Mouse (Mus musculus) layer of hippocampus, adult 2 months (tissue): ENCODE data around the gene Osbpl3. TPM values are rescaled to one million over a fixed set of nuclear protein-coding genes. Genes with fewer than 3 reads are reported as not detected.
A peak's percentile ranks its signal among the peaks of the same experiment; 100 is the strongest.

ENCODE experiments used
- DNase-seq, 2 experiments: peaks; one replicate each; pipeline ENCODE4 v3.0.0; 2022; ENCODE audit warnings: low spot score in 2 of 2
- H3K27ac ChIP-seq: fragments of 200-600 bp; 2 replicates; pipeline ENCODE4 v1.8.1; 2022
- H3K4me3 ChIP-seq: fragments of 200-600 bp; 2 replicates; pipeline ENCODE4 v1.8.1; 2022; ENCODE audit warnings: mild to moderate bottlenecking
- CTCF ChIP-seq: fragments of 200-600 bp; conservative IDR thresholded peaks from 2 replicates; pipeline ENCODE4 v1.8.1; 2022; ENCODE audit warnings: antibody characterized with exemption, mild to moderate bottlenecking, moderate library complexity
- total RNA-seq, 2 experiments: library from RNA; stranded (reverse); gene quantifications; 2 replicates each; pipeline ENCODE4 v1.2.3; 2021

The Osbpl3 gene
- total RNA-seq, 2 experiments from 2014 or later: 15.7 to 16.1 TPM

GRCm38 (mm10) chr6:50255356-50255755 lies 200.6 kb downstream of the Osbpl3 start:
- no peak for DNase-seq
- TF ChIP-seq CTCF: no peak

GRCm38 (mm10) chr6:50254723-50255184 lies 201.2 kb downstream of the Osbpl3 start:
- H3K27ac ChIP-seq: no peak overlapping the region
- no peak for TF ChIP-seq CTCF
- DNase-seq: peak; percentile 15 to 58

More at GRCm38 (mm10) chr6:50255356-50255755, 200.6 kb downstream of the Osbpl3 start:
- H3K27ac ChIP-seq: no peak overlapping the region
- no peak overlapping the region for H3K4me3 ChIP-seq

GRCm38 (mm10) chr6:50252690-50253089 lies 203.3 kb downstream of the Osbpl3 start:
- peak in 1 of 2 experiments; percentile 17 for DNase-seq
- TF ChIP-seq CTCF: no peak
- Histone ChIP-seq H3K27ac (no peak overlapping the region), H3K4me3 (no peak overlapping the region)

More at GRCm38 (mm10) chr6:50254723-50255184, 201.2 kb downstream of the Osbpl3 start:
- no peak overlapping the region for H3K4me3 ChIP-seq

GRCm38 (mm10) chr6:50247791-50248190 lies 208.2 kb downstream of the Osbpl3 start:
- TF ChIP-seq CTCF: no peak
- Histone ChIP-seq H3K4me3 (no peak overlapping the region), H3K27ac (no peak overlapping the region)
- no peak for DNase-seq

GRCm38 (mm10) chr6:50247356-50247755 lies 208.6 kb downstream of the Osbpl3 start:
- no peak for TF ChIP-seq CTCF
- Histone ChIP-seq H3K27ac (no peak overlapping the region), H3K4me3 (no peak overlapping the region)
- DNase-seq: no peak

GRCm38 (mm10) chr6:50244967-50245366 lies 211.0 kb downstream of the Osbpl3 start:
- no peak for TF ChIP-seq CTCF
- H3K4me3 ChIP-seq: no peak overlapping the region
- DNase-seq: no peak
- no peak overlapping the region for H3K27ac ChIP-seq

GRCm38 (mm10) chr6:50244126-50244525 lies 211.9 kb downstream of the Osbpl3 start:
- no peak for TF ChIP-seq CTCF
- H3K27ac ChIP-seq: no peak overlapping the region
- no peak for DNase-seq
- no peak overlapping the region for H3K4me3 ChIP-seq

Other genes starting within 250 kb of the Osbpl3 start
- gene Gsdme, start 192.3 kb downstream of the Osbpl3 start, total RNA-seq: 10 to 100 TPM; 10.9 to 12.4 TPM
- 10 to 100 TPM; 44.7 to 46.1 TPM for gene Cycs, start 110.3 kb upstream of the Osbpl3 start, total RNA-seq
- under 1 TPM; 0.26 to 0.34 TPM for gene 4921507P07Rik, start 140.4 kb upstream of the Osbpl3 start, total RNA-seq
- gene Npvf, start 198.2 kb upstream of the Osbpl3 start, total RNA-seq: not detected